Mouse (Mus musculus): ENCODE data around the gene A330070K13Rik.

Gene A330070K13Rik

DNA sequence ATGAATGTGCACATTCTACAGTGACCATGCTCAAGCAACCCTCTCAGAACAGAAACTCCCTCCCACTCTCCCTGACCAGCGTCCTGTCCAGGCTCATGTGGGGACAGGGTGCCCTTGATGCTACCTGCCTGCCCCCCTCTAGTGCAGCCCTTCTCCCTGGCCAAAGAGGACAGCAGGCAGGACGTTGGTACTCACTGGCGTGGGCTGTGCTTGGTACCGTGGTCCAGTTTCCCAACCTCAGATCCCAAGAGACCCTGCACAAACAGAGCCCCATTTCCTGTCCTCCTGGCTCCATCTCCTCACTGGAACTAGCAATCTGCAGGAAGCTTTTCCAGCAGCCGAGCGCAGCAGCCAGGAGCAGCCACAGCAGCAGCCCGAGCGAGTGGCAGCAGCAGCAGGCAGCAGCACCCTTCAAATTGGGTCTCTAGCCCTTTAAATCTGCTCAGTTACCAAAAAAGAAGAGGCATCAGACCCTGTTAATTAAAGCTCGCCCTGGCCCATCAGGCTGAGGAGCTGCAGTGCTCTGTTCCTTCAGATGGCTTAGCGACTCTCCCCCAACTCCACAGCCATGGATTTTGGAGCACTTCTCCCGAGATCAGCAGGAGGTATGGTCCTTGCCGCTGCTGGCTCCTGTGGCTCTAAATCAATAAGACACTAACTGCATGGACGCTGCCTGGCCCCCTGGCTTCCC is at the start of gene A330070K13Rik:
A330070K13Rik (minus strand) TSS at position 410 of the 691 bp plus-strand sequence.
- peak in 1 of 2 experiments; percentile 20 for DNase-seq (ENCODE audit: low spot score in 2 of 2)

DNA sequence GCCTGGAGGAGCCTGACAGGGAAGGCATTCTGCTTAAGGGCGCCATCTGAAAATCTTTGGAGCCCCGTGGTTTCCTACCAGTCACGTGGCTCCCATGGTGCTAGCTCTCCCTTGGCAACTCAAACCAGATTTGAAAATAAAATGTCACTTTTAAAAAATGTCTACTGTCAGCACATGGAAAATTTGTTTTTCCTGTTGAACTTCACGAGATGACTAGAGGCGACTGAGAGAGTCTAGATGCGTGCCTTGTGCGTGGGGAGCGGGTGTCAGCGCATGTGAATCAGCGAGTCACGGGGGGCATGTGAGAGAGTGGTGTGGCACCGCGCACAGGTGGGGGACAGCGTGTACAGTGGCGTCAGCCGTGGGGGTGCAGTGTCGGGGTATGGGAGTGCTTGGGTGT is 27.1 kb upstream of the A330070K13Rik start:
- DNase-seq (ENCODE audit: low spot score in 2 of 2): peak; percentile 22 to 35

DNA sequence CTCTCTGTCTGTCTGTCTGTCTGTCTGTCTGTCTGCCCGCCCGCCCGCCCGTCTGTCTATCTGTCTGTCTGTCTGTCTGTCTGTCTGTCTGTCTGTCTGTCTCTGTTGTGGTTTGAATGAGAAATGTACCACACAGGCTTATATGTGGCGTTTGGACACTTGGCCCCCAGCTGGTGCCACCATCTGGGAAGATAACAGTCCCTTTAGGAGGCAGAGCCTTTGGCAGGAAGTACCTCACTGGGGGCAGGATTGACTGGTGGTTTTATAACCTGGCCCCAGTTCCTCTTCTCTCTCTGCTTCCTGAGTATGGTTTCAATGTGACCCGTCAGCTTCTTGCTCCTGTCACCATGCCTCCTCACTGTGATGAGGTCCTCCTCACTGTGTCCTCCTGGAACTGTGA is 25.3 kb upstream of the A330070K13Rik start:
- DNase-seq (ENCODE audit: low spot score in 2 of 2): no peak

DNA sequence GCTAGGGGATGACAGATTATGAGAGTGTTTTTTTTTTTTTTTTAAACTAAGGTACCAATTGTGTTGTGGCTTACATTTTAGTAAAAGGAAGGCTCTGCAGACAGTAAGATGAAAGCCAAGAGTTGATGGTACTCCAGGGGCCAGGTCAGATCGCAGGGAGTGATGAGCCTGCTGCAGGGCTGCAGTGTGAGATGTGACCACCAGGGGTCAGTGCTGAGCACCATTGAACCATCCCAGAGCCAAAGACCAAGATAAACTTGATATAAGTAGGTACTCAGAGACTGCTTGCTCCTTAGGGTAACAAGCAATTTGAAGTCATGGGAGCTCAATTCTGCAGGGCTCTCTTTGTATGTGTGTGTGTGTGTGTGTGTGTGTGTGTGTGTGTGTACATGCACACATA is 20.8 kb upstream of the A330070K13Rik start:
- DNase-seq (ENCODE audit: low spot score in 2 of 2): peak in 1 of 2 experiments; percentile 63

DNA sequence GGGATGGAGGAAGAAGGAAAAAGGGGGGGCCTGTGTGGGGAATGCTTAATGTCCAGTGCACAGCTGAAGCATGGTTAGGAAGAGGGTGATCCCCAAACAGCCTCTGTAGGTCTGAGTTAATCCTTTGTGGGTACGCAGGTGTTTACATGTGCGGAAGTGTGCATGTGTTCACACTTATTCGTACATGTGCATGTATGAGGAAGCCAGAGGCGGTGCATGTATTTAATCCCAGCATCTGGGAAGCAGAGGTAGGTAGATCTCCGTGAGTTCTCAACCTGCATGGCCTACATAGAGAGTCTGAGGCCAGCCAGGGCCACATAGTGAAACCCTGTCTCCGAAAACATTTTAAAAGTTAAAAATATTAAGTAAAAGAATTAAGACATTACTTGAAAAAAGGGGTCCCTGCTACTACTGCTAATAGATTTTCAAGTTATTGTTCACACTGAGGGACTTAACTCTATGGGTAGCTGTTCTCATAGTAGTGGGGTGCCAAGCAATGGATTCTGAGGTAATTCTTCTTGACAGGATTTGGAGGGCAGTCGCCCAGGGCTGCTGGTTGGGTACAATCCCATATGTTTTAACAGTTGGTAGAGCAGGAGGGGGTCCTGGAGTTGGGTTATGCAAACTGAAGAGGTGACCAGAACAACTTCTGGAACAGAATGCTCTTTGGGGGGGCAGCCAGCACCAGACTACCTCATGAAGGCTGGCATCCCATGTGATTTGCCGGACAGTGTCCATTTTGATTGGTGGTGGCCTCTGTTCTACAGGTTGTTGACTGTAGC is 15.9 kb upstream of the A330070K13Rik start:
- no peak for DNase-seq (ENCODE audit: low spot score in 2 of 2)

DNA sequence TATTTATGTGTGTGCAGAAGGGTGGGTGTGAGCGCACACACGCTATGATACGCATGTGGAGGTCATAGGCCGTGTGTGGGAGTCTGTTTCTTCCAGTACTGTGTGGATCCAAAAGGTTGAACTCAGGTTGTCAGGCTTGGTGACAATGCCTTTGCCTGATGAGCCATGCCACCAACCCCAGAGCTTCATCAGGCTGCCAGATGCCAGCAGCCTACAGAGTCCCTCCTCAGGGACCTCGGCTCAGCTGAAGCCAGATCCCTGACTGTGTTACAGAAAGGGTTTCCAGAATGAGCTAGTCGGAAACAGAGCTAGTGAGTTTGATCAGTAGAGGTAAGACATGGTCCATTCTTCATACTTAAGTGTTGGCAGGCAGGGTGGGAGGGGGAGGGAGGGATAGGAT is 10.7 kb upstream of the A330070K13Rik start:
- DNase-seq (ENCODE audit: low spot score in 2 of 2): no peak

DNA sequence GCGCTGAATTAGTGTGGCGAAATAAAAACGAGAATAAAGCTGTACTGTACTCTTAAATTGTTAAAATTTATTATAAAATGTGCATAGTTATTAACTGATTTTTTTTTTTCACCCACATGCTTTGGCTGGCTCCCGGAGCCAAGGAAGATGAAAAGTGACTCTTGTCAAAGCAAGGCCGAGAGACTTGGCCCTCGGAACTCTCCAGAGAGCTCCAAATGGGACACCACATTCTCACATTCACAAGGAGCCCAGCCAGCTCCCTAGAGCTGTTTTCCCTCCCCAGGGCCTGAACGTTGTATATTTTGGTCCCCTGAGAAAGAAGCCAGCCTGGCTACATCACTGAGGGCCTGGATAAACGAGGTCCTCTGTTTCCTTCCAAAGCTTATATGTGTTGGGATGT is 10.0 kb upstream of the A330070K13Rik start:
- no peak for DNase-seq (ENCODE audit: low spot score in 2 of 2)

DNA sequence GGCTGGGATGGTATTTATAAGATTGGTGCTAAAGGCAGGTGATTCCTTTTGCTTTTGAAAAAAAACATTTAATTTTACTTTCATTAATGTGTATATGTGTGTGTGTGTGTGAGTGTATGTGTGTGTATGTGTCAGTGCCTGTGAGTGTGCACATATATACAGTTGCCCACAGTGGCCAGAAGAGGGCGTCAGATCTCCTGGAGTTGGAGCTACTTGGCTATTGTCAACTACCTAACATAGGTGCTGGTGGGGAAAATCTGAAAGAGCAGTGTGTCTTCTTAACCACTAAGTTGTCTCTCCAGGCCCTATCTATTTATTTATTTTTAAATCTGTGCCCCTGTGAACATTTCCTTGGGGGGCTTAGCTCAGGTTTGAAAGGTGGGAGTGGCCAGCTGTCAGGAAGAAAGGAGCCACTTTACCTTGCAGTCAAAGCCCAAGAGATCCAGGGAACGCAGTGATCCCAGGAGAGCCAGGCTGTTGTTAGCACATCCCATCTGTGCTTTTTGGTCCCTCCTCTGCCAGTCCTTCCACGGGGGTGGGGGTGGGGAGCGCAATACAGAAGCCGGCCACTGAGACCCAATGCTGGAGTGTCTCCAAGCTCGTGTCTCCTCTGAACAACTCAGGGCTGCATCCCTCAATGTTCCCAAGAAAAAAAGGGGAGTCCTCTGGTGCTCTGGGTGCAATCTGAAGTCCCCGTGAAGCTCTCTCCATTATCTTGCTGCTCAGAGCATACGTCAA is 9.4 kb upstream of the A330070K13Rik start:
- DNase-seq (ENCODE audit: low spot score in 2 of 2): no peak

DNA sequence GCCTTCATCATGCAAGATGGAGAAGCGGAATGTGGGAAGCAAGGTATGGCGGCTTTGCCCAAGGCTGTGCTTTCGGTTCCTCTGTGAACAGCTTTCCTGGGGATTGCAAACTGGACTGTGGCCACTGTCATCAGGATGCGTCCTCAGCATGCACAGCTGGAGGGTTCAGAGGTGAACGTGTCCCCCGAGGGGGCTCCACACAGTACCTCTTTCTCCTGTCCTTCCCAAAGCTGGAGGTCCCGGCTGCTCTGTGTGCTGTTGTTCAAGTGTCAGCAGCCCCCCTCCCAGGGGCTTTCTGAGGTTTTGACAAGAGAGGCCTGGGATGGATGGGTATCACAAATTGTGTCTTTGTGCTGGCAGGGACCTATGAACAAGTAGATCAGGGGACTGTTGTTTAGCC is 2.0 kb upstream of the A330070K13Rik start:
- no peak for DNase-seq (ENCODE audit: low spot score in 2 of 2)

DNA sequence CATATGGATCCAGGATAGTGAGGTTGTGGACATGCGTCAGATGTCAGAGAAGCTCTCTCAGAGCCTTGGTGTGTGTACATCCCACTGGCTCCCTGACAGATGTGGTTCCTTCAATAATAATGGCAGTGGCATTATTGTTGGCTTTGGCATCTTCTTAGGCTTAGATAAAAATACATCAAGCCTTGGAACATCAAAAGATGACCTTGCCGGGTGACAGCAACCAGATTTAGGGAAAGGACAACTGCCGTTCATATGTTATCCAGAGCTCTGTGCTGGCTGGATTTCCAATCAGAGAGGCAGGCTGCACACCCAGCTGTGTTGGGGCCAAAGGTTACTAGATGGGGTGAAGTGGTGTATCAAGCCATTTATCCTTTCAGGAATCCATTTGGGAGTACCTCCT is 9.0 kb downstream of the A330070K13Rik start:
- no peak for DNase-seq (ENCODE audit: low spot score in 2 of 2)

DNA sequence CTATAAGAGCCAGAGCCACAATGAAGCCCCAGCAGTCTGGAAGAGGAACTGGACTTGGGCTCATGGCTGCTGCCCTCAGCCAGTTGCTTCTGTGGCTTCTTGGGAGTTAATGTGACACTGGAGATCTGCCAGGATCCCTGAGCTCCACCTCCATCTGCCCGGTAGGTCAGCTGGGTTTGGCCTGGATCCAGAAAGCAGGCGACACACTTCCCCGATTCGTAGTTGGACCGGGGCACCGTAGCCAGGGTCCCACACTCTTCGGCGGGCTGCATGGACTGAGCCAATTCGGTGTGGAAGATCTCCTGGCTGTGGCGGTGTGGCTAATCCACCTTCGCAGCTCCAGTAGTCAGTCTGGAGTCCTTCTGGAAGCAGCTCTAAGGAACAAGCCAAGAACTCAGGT is 15.2 kb downstream of the A330070K13Rik start, which contains the start of gene Caln1:
Caln1 (plus strand) TSS at position 219 of the 400 bp plus-strand sequence.
- DNase-seq (ENCODE audit: low spot score in 2 of 2): no peak

DNA sequence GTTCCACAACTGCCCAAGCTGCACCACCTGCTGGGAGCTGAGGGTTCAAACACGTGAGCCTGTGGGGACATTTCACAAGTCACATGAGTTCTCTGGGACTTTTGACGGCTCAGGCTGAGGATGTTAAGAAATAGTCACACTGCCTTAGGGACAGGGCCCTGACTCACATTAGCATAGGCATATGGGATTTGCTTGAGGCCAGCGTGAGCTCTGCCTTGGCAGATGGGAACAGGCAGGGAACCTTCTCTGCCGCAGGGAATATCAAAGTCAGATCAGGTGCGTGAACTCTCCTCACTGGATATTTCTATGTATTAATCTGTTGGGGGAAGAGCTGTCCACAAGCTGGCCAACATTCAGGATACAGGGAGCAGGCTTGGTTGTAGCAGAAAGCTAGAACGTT is 16.2 kb downstream of the A330070K13Rik start:
- DNase-seq (ENCODE audit: low spot score in 2 of 2): no peak

DNA sequence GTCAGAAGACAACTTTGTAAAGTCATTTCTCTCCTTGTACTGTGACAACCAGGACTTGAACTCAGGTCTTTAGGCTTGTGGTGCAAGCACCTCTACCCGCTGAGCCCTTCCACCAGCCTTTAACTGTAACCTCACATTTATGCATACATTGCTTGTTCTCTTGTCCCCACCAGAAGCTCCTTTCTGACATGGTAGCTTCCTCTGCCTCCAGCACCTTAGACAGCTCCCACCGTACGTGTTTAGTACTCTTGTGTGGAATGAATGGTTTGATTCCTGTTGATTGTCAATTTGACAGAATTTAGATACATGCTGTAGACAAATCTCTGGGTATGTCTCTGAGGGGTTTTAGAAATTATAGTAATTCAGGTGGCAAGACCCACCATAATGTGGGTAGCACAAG is 20.7 kb downstream of the A330070K13Rik start:
- DNase-seq (ENCODE audit: low spot score in 2 of 2): no peak

DNA sequence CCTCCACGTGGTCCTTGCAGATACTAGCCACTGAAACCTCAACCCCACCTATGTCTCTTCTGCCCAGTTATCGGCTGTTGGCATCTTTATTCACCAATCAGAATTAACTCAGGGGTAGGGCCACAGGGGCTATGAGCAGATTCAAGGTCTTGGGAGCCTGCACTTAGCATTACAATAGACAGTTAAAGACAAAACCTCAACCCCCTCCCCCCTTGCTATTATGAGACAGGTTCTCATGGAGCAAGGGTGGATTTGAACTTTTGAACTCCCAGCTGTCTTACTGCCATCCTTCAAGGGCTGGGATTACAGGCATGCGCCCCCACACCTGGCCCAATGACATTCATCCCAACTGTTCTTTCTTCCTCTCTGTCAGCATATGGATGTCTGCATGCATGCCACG is 21.3 kb downstream of the A330070K13Rik start:
- DNase-seq (ENCODE audit: low spot score in 2 of 2): no peak

DNA sequence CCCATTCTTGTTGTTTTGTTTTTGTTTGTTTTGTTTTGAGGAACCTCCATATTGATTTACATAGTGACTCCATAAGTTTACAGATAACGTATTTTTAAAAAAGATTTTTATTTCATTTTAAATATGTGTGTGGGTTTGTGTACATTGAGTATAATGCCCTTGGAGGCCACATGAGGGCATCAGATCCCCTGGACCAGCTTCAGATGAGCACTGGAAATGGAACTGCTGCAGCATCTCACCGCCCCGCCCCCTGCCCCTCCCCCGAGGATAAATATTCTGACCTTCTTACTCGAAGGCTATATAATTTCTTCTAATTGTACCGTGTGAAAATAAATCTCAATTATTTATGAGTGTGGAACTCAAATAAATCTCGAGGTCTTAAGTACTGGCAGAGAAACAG is 29.2 kb downstream of the A330070K13Rik start:
- DNase-seq (ENCODE audit: low spot score in 2 of 2): no peak

DNA sequence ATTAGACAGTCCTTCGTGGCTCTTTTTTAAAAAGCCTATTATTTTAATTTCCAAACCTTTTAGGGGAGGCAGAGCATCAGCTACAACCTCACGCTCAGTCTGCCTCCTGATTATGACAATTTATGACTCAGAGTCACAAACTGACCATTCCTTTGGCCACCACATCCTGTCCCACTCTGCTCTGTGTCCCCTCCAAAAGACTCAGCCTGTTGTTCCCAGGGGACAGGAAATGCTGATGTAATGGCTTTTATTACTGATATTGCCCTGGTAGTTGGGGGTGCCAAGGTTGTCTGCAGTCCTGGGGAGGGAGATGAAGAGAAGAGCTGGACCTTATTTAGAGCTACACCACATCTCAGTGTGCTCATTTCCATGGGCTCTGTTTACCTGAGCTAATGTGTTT is 38.6 kb downstream of the A330070K13Rik start:
- DNase-seq (ENCODE audit: low spot score in 2 of 2): no peak

DNA sequence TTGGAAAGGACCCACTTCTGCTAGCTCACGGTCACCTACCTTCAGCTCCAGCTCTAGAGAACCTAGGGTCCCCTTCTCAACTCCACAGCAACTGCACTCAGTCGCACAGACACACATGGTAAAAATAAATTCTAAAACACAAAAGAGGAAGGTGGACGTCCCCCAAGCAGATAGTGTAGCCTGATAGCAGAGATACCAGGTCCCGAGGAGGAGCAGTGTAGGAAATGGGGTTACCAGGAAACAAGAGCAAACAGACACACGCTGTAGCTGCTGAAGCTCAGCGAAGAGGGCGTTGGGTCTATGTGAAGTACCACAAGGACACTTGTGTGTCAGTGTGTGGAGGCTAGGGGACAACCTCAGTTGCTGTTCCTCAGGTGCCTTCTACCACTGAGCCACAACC is 39.4 kb downstream of the A330070K13Rik start:
- no peak for DNase-seq (ENCODE audit: low spot score in 2 of 2)

DNA sequence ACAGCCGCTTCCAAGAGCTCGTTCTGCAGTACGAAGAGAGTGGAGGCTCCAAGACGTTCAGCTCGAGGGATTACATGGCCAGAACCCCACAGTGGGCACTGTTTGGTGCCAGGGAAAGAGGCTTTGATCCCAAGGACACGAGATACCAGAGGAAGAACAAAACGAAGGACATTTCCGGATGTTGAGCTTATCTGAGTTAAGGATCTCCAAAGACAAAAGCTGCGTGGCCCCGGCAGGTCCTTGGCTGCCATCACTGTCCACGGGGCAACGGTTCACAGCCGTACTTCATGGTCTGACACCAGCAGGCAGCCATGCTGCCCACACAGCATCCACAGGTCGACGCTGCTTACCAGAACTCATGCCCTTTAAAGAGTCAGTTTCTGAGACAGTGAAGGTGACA is 43.8 kb downstream of the A330070K13Rik start:
- DNase-seq (ENCODE audit: low spot score in 2 of 2): no peak

DNA sequence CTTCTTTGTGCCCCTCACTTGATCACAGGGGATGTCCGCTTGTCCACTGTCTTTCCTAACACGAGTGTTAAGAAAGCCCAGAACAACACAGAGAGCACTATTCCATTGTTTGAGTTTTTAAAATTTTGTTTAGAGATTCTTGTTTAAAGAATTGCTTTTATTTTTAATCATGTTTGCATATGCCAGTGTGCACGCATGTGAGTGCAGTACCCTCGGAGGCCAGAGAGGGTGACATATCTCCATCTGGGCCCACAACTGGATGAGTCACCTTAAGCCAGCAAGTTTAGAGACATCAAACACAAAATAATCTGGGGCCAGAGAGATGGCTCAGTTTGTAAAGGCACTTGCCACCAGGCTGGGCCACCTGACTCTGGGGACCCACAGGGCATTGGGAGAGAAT is 49.0 kb downstream of the A330070K13Rik start:
- no peak for DNase-seq (ENCODE audit: low spot score in 2 of 2)

DNA sequence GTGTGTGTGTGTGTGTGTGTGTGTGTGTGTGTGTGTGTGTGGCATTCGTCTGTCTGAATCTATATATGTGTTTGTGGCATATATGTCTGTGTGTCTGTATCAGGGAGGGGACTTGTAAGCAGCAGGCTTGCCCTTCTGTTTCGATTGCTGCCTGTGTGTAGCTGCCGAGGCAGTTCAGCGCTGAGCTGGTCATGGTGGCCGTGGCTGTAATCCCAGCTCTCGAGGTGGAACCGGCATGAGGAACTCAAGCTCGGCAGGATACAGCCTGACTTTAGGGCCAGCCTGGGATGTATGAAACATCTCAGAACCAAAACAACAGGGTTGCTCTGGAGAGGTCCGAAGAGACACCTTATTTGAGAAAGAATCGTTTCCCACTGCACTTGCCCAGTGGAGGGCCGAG is 50.5 kb downstream of the A330070K13Rik start:
- DNase-seq (ENCODE audit: low spot score in 2 of 2): no peak

DNA sequence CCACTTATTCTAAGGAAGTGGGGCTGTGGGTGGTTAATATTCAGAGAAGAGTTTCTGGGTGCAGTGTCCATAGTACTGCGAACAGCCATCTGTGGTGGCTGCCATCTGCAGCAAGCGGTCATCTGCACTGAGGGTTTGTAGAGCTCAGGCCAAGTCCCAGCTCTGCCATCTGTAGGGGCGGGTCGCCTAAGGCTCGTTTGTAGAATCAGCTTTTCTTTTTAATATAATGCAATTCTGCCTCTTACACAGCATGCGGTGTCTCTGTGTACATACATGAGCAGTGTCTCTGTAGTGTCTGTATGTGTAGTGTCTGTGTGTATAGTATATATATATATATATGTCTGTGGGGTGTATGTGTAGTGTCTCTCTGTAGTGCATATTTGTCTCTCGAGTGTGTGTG is 50.9 kb downstream of the A330070K13Rik start:
- no peak for DNase-seq (ENCODE audit: low spot score in 2 of 2)

DNA sequence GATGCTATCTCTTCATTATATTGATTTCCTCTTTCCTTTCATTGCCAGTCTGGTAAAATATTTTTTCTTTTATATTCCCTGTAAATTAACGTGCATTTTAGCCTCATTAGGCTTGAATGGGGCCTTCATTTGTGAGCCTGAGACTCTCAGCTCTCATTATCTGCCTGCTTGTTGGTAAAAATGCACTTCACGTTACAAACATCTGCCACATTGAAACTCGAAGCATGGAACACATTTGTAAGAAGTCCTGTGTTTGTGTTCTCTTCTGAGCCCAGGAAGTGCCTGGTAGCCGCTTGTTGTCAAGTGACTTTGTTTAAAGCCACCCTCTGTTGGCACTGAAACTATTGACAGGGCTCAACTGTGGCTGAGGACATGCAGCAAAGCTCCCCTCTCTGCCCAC is 53.2 kb downstream of the A330070K13Rik start:
- DNase-seq (ENCODE audit: low spot score in 2 of 2): no peak

DNA sequence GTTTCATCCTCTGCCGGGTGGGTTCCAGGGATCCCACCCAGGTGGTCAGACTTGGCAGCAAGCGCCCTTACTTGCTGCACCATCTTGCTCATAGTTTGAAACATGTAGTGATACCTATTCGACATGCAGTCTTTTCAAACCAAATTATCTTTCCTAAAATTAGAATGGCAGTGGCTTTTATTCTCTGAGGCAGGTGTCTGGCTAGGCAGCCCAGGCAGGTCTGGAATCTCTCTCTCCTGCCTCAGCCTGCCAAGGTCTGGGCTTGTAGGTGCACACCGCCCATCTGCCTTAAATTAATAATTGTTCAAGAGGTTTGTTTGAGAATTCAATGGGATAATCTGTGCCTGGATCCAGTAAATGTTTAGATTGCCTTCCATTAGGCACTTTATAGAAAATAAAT is 53.6 kb downstream of the A330070K13Rik start:
- no peak for DNase-seq (ENCODE audit: low spot score in 2 of 2)

Measured in left cerebral cortex, adult 9 months (tissue).